Mouse (Mus musculus) stomach, embryonic 16.5 days (tissue): ENCODE measurements around the gene Hoxa7. TPM values are rescaled to one million over a fixed set of nuclear protein-coding genes. Genes with fewer than 3 reads are reported as not detected.

ENCODE experiments used
- ATAC-seq: fragments of 200-750 bp; cut with Nextera tagmentation; 2 replicates; pipeline ENCODE4 v1.8.0; 2017; ENCODE audit warnings: moderate number of reproducible peaks, moderate TSS enrichment; ENCODE audit not compliant: insufficient read depth, low FRiP score
- H3K27ac ChIP-seq: fragments of 300-500 bp; sonication (generic); 2 replicates; pipeline ENCODE4 v1.5.1; 2014; ENCODE audit warnings: low read length
- H3K27me3 ChIP-seq: fragments of 300-500 bp; sonication (generic); 2 replicates; pipeline ENCODE4 v1.6.1; 2014; ENCODE audit warnings: low read length, control low read depth, mixed read lengths; ENCODE audit not compliant: control insufficient read depth, insufficient read depth
- H3K36me3 ChIP-seq: fragments of 300-500 bp; sonication (generic); 2 replicates; pipeline ENCODE4 v1.6.1; 2014; ENCODE audit warnings: low read length; ENCODE audit not compliant: control insufficient read depth, insufficient read depth
- H3K4me1 ChIP-seq: fragments of 300-500 bp; sonication (generic); 2 replicates; pipeline ENCODE4 v1.6.1; 2014; ENCODE audit warnings: low read length, control low read depth, mixed read lengths; ENCODE audit not compliant: control insufficient read depth, insufficient read depth
- H3K4me2 ChIP-seq: fragments of 300-500 bp; sonication (generic); 2 replicates; pipeline ENCODE4 v1.6.1; 2014; ENCODE audit warnings: low read depth, low read length, mixed read lengths
- H3K4me3 ChIP-seq: fragments of 300-500 bp; sonication (generic); replicated peaks from 2 replicates; pipeline ENCODE4 v1.5.1; 2014; ENCODE audit warnings: mild to moderate bottlenecking, low read length
- H3K9ac ChIP-seq: fragments of 300-500 bp; sonication (generic); 2 replicates; pipeline ENCODE4 v1.6.1; 2014; ENCODE audit warnings: low read length
- H3K9me3 ChIP-seq: fragments of 300-500 bp; sonication (generic); replicated peaks from 2 replicates; pipeline ENCODE4 v1.6.1; 2016; ENCODE audit warnings: low read length, control low read depth; ENCODE audit not compliant: control insufficient read depth
- WGBS: fragments of 180-500 bp; shearing (Covaris S2); extraction: QIAGEN DNeasy Blood & Tissue Kit; methylation state at CpG from one replicate; pipeline ENCODE4 v1.1.7; 2014; 5-methylcytosine and 5-hydroxymethylcytosine counted together
- polyA plus RNA-seq: library from polyadenylated mRNA; unstranded; fragments of >200 nt; fragmentation: Nextera tagmentation; extraction: Ambion mirVana; gene quantifications from 2 replicates; pipeline ENCODE4 v1.2.1, GENCODE M21; 2015

Hoxa7 gene
- polyA plus RNA-seq, 1 experiment from 2014 or later = 10.8 TPM

- Histone ChIP-seq H3K9me3 (no peaks in the 10 kb centered on the region), H3K4me3 (no peak overlapping the region), H3K4me2 (no peak overlapping the region), H3K27me3 (peaks cover 80% of the 10 kb centered on the region), H3K27ac (no peak overlapping the region), H3K4me1 (peaks cover 5% of the 10 kb centered on the region; the same call in 1 of the 2 replicates), H3K36me3 (no peaks in the 10 kb centered on the region), H3K9ac (no peak overlapping the region)
- 2% methylated on average over 24 of the region's 25 CpGs for WGBS
- no peak for ATAC-seq
Measured at GRCm38 (mm10) chr6:52259081-52259790, 37.6 kb upstream of the Hoxa7 start.

- H3K27ac ChIP-seq = no peak overlapping the region
- no peak overlapping the region for H3K4me2 ChIP-seq
- H3K9me3 ChIP-seq = no peaks in the 10 kb centered on the region
- H3K36me3 ChIP-seq = no peaks in the 10 kb centered on the region
- peaks cover 73% of the 10 kb centered on the region for H3K27me3 ChIP-seq
- WGBS = 1% methylated on average over 6 of the region's 6 CpGs
- H3K9ac ChIP-seq = no peak overlapping the region
- H3K4me3 ChIP-seq = no peak overlapping the region
- peaks cover 5% of the 10 kb centered on the region; the same call in 1 of the 2 replicates for H3K4me1 ChIP-seq
- no peak for ATAC-seq
Measured at GRCm38 (mm10) chr6:52256956-52257355, 35.3 kb upstream of the Hoxa7 start.

GRCm38 (mm10) chr6:52253511-52254500 is 32.2 kb upstream of the Hoxa7 start:
- Histone ChIP-seq H3K9me3 (no peaks in the 10 kb centered on the region), H3K36me3 (no peaks in the 10 kb centered on the region), H3K27ac (no peak overlapping the region), H3K4me2 (no peak overlapping the region), H3K4me3 (0 out of 2 replicates have a peak overlapping the region, but pooled peaks have one; percentile 3), H3K9ac (no peak overlapping the region), H3K4me1 (no peaks in the 10 kb centered on the region), H3K27me3 (peaks cover 74% of the 10 kb centered on the region)
- ATAC-seq = no peak
- 2% methylated on average over 59 of the region's 59 CpGs for WGBS

- no peak overlapping the region for H3K4me2 ChIP-seq
- 3% methylated on average over 35 of the region's 35 CpGs for whole genome bisulfite sequencing
- H3K9ac ChIP-seq = no peak overlapping the region
- no peak overlapping the region for H3K27ac ChIP-seq
- H3K4me1 ChIP-seq = no peaks in the 10 kb centered on the region
- no peak for ATAC-seq
- H3K27me3 ChIP-seq = peaks cover 75% of the 10 kb centered on the region
- H3K9me3 ChIP-seq = no peaks in the 10 kb centered on the region
- H3K36me3 ChIP-seq = no peaks in the 10 kb centered on the region
- no peak overlapping the region for H3K4me3 ChIP-seq
Measured at GRCm38 (mm10) chr6:52252775-52253376, 31.2 kb upstream of the Hoxa7 start.

- Histone ChIP-seq H3K4me3 (no peak overlapping the region), H3K4me2 (no peak overlapping the region), H3K27ac (no peak overlapping the region), H3K4me1 (no peaks in the 10 kb centered on the region), H3K9me3 (no peaks in the 10 kb centered on the region), H3K36me3 (no peaks in the 10 kb centered on the region), H3K9ac (no peak overlapping the region), H3K27me3 (peaks cover 77% of the 10 kb centered on the region)
- no peak for ATAC-seq
- 4% methylated on average over 24 of the region's 24 CpGs for WGBS
Measured at GRCm38 (mm10) chr6:52252016-52252774, 30.5 kb upstream of the Hoxa7 start.

- 10% methylated on average over 7 of the region's 7 CpGs for WGBS
- no peak for ATAC-seq
- H3K36me3 ChIP-seq = no peaks in the 10 kb centered on the region
- no peak overlapping the region for H3K4me3 ChIP-seq
- H3K9me3 ChIP-seq = no peaks in the 10 kb centered on the region
- no peak overlapping the region for H3K4me2 ChIP-seq
- no peak overlapping the region for H3K27ac ChIP-seq
- no peak overlapping the region for H3K9ac ChIP-seq
- peaks cover 79% of the 10 kb centered on the region for H3K27me3 ChIP-seq
- H3K4me1 ChIP-seq = no peaks in the 10 kb centered on the region
Measured at GRCm38 (mm10) chr6:52251177-52251879, 29.7 kb upstream of the Hoxa7 start.

- H3K27me3 ChIP-seq = peaks cover 82% of the 10 kb centered on the region
Measured at GRCm38 (mm10) chr6:52249826-52250225, 28.2 kb upstream of the Hoxa7 start.

GRCm38 (mm10) chr6:52249415-52249738 is 27.7 kb upstream of the Hoxa7 start:
- ATAC-seq = no peak
- no peak overlapping the region for H3K4me2 ChIP-seq
- H3K36me3 ChIP-seq = no peaks in the 10 kb centered on the region
- H3K4me1 ChIP-seq = peaks cover 5% of the 10 kb centered on the region; the same call in 1 of the 2 replicates
- H3K27ac ChIP-seq = no peak overlapping the region
- peaks cover 85% of the 10 kb centered on the region for H3K27me3 ChIP-seq
- no peak overlapping the region for H3K4me3 ChIP-seq
- WGBS = 1% methylated on average over 16 of the region's 16 CpGs
- no peak overlapping the region for H3K9ac ChIP-seq
- H3K9me3 ChIP-seq = no peaks in the 10 kb centered on the region

More at GRCm38 (mm10) chr6:52249826-52250225, 28.2 kb upstream of the Hoxa7 start:
- Histone ChIP-seq H3K9ac (no peak overlapping the region), H3K4me3 (no peak overlapping the region), H3K4me1 (peaks cover 5% of the 10 kb centered on the region; the same call in 1 of the 2 replicates), H3K36me3 (no peaks in the 10 kb centered on the region), H3K4me2 (no peak overlapping the region), H3K27ac (no peak overlapping the region), H3K9me3 (no peaks in the 10 kb centered on the region)
- 3% methylated on average over 4 of the region's 4 CpGs for WGBS
- no peak for ATAC-seq
